Comparison of ENCODE assay signal across 8 mouse cellular contexts in genomic region chr15:78531901-78532469, GRCm38 (mm10). TPM values are rescaled to one million over a fixed set of nuclear protein-coding genes. Genes with fewer than 3 reads are reported as not detected.
DNase-seq lines count a peak whose midpoint lies in the region; ATAC-seq lines count a peak whose summit lies in the region.

No protein-coding gene starts in this region.

- peak overlapping the region; percentile 73 for H3K9ac ChIP-seq in heart, embryonic 14.5 days (ENCODE audit: low read length)
- peak overlapping the region; percentile 49 for H3K9ac ChIP-seq in liver, embryonic 13.5 days
- H3K9ac ChIP-seq in stomach, embryonic 16.5 days (ENCODE audit: low read length): peak overlapping the region; percentile 67

- DNase-seq in c-Kit-negative CD71-positive TER-119-positive erythroid progenitor cells, embryonic 14.5 days (ENCODE audit: low read depth, low spot score): peak; percentile 56
- DNase-seq in fibroblast of lung, adult 2 months (ENCODE audit: low read depth): peak; percentile 97
- DNase-seq in kidney, postnatal 14 days: peak; percentile 99
- DNase-seq in liver, embryonic 13.5 days: peak; percentile 71
- DNase-seq in neural tube, embryonic 10.5 days (ENCODE audit: extremely low spot score, low spot score): peak; percentile 94

- H3K9me3 ChIP-seq in heart, embryonic 14.5 days (ENCODE audit: control insufficient read depth, low read length): no peaks in the 10 kb centered on the region
- H3K9me3 ChIP-seq in liver, embryonic 13.5 days (replicated peaks): no peaks in the 10 kb centered on the region
- H3K9me3 ChIP-seq in stomach, embryonic 16.5 days (replicated peaks; ENCODE audit: control insufficient read depth, low read length): no peaks in the 10 kb centered on the region

- peak overlapping the region; percentile 56 for H3K4me2 ChIP-seq in heart, embryonic 14.5 days (ENCODE audit: low read length)
- peak overlapping the region; percentile 59 for H3K4me2 ChIP-seq in liver, embryonic 13.5 days
- peak overlapping the region; percentile 56 for H3K4me2 ChIP-seq in stomach, embryonic 16.5 days (ENCODE audit: low read depth, low read length)

- peak overlapping the region; percentile 92 to 94 for H3K27ac ChIP-seq in heart, embryonic 14.5 days (replicated peaks in 1 of 2; ENCODE audit: control insufficient read depth in 1 of 2, insufficient read depth in 1 of 2, low read depth in 2 of 2, low read length in 2 of 2)
- H3K27ac ChIP-seq in liver, embryonic 13.5 days: peak overlapping the region; percentile 79
- H3K27ac ChIP-seq in stomach, embryonic 16.5 days (ENCODE audit: low read length): peak overlapping the region; percentile 95

- H3K4me3 ChIP-seq in heart, embryonic 14.5 days (ENCODE audit: control insufficient read depth in 1 of 2, insufficient read depth in 1 of 2, low read depth in 1 of 2, low read length in 2 of 2): peak overlapping the region; percentile 25 to 36
- H3K4me3 ChIP-seq in liver, embryonic 13.5 days (replicated peaks): peak overlapping the region; percentile 34
- peak overlapping the region; percentile 37 for H3K4me3 ChIP-seq in stomach, embryonic 16.5 days (replicated peaks; ENCODE audit: low read length)

- H3K36me3 ChIP-seq in heart, embryonic 14.5 days (ENCODE audit: control insufficient read depth, insufficient read depth, low read length): no peaks in the 10 kb centered on the region
- H3K36me3 ChIP-seq in liver, embryonic 13.5 days: no peaks in the 10 kb centered on the region
- no peaks in the 10 kb centered on the region for H3K36me3 ChIP-seq in stomach, embryonic 16.5 days (ENCODE audit: control insufficient read depth, insufficient read depth, low read length)

- H3K4me1 ChIP-seq in heart, embryonic 14.5 days (ENCODE audit: control insufficient read depth in 2 of 2, insufficient read depth in 2 of 2, low read length in 2 of 2): peaks cover 26 to 42% of the 10 kb centered on the region in 2 experiments
- H3K4me1 ChIP-seq in liver, embryonic 13.5 days (replicated peaks): peaks cover 44% of the 10 kb centered on the region
- peaks cover 40% of the 10 kb centered on the region for H3K4me1 ChIP-seq in stomach, embryonic 16.5 days (ENCODE audit: control insufficient read depth, insufficient read depth, low read length)

- under 1% methylated on average over 25 of the region's 25 CpGs for WGBS in heart, embryonic 14.5 days
- under 1% methylated on average over 25 of the region's 25 CpGs for WGBS in liver, embryonic 13.5 days (ENCODE audit: insufficient replicate concordance)
- WGBS in stomach, embryonic 16.5 days: under 1% methylated on average over 25 of the region's 25 CpGs

- H3K27me3 ChIP-seq in heart, embryonic 14.5 days (ENCODE audit: control insufficient read depth, insufficient read depth, low read length): peaks cover 2% of the 10 kb centered on the region; the same call in 1 of the 2 replicates
- peaks cover 17% of the 10 kb centered on the region for H3K27me3 ChIP-seq in liver, embryonic 13.5 days
- no peaks in the 10 kb centered on the region for H3K27me3 ChIP-seq in stomach, embryonic 16.5 days (ENCODE audit: control insufficient read depth, insufficient read depth, low read length)

- ATAC-seq in CD4-positive, CD25-positive, alpha-beta regulatory T cell, adult 4 months: peak; percentile 78
- peak; percentile 77 for ATAC-seq in heart, embryonic 14.5 days (ENCODE audit: insufficient number of reproducible peaks, insufficient read depth, low FRiP score, low read depth)
- ATAC-seq in liver, embryonic 13.5 days (ENCODE audit: low read depth): peak; percentile 52
- ATAC-seq in stomach, embryonic 16.5 days (ENCODE audit: insufficient read depth, low FRiP score): peak; percentile 84

RNA-seq across cellular contexts. Expression of gene C1qtnf6, which starts 0.8 kb away (rescaled TPM):
- 10 to 100 TPM; 10.2 to 14.3 TPM for polyA plus RNA-seq in CD4-positive, CD25-positive, alpha-beta regulatory T cell, adult 4 months (2017; shearing (Covaris generic))
- 38.4 and 41.1 TPM in 2 replicates for polyA plus RNA-seq in heart, embryonic 14.5 days (2014; fragmentation: Nextera tagmentation; extraction: Ambion mirVana)
- 3.6 and 4.5 TPM in 2 replicates for polyA plus RNA-seq in liver, embryonic 13.5 days (2015; fragmentation: Nextera tagmentation; extraction: Ambion mirVana)
- polyA plus RNA-seq in stomach, embryonic 16.5 days (2015; fragmentation: Nextera tagmentation; extraction: Ambion mirVana): 31.3 and 35.6 TPM in 2 replicates

RNA-seq across cellular contexts. Expression of gene Sstr3, which starts 12.5 kb away (rescaled TPM):
- not detected for polyA plus RNA-seq in CD4-positive, CD25-positive, alpha-beta regulatory T cell, adult 4 months (2017; shearing (Covaris generic))
- not detected in 2 replicates for polyA plus RNA-seq in heart, embryonic 14.5 days (2014; fragmentation: Nextera tagmentation; extraction: Ambion mirVana)
- polyA plus RNA-seq in liver, embryonic 13.5 days (2015; fragmentation: Nextera tagmentation; extraction: Ambion mirVana): not detected in 2 replicates
- 0.12 and 0.39 TPM in 2 replicates for polyA plus RNA-seq in stomach, embryonic 16.5 days (2015; fragmentation: Nextera tagmentation; extraction: Ambion mirVana)

RNA-seq across cellular contexts. Expression of gene Il2rb, which starts 36.9 kb away (rescaled TPM):
- polyA plus RNA-seq in CD4-positive, CD25-positive, alpha-beta regulatory T cell, adult 4 months (2017; shearing (Covaris generic)): 100 to 1,000 TPM; 529 to 771 TPM
- 0.16 and 0.19 TPM in 2 replicates for polyA plus RNA-seq in heart, embryonic 14.5 days (2014; fragmentation: Nextera tagmentation; extraction: Ambion mirVana)
- 0.23 and 0.35 TPM in 2 replicates for polyA plus RNA-seq in liver, embryonic 13.5 days (2015; fragmentation: Nextera tagmentation; extraction: Ambion mirVana)
- polyA plus RNA-seq in stomach, embryonic 16.5 days (2015; fragmentation: Nextera tagmentation; extraction: Ambion mirVana): 0.75 and 0.92 TPM in 2 replicates

RNA-seq across cellular contexts. Expression of gene Rac2, which starts 40.6 kb away (rescaled TPM):
- polyA plus RNA-seq in CD4-positive, CD25-positive, alpha-beta regulatory T cell, adult 4 months (2017; shearing (Covaris generic)): 1,000 to 10,000 TPM; 2,983 to 4,093 TPM
- polyA plus RNA-seq in heart, embryonic 14.5 days (2014; fragmentation: Nextera tagmentation; extraction: Ambion mirVana): 8.1 and 10.0 TPM in 2 replicates
- 75.2 and 81.2 TPM in 2 replicates for polyA plus RNA-seq in liver, embryonic 13.5 days (2015; fragmentation: Nextera tagmentation; extraction: Ambion mirVana)
- polyA plus RNA-seq in stomach, embryonic 16.5 days (2015; fragmentation: Nextera tagmentation; extraction: Ambion mirVana): 21.1 and 26.2 TPM in 2 replicates

Comparison
In these comparisons a context has a peak if more than half of its experiments do, and no peak if none do; other contexts are left out.
1. Peak in every context shown above with its lines: DNase-seq, ATAC-seq, H3K4me3 ChIP-seq and H3K27ac ChIP-seq.
2. RNA of gene Il2rb, which starts 36.9 kb away (polyA plus RNA-seq): 529 to 771 TPM in CD4-positive, CD25-positive, alpha-beta regulatory T cell, adult 4 months; 0.75 to 0.92 TPM in stomach, embryonic 16.5 days, 0.23 to 0.35 TPM in liver, embryonic 13.5 days and 0.16 to 0.19 TPM in heart, embryonic 14.5 days; every median in the first group is over 100 times any median in the second.